Mouse (Mus musculus) leukemia stem cell, adult 10-12 weeks (primary cell): ENCODE data around the gene Six1. TPM values are rescaled to one million over a fixed set of nuclear protein-coding genes. Genes with fewer than 3 reads are reported as not detected.

Experiments used
- polyA plus RNA-seq: library from polyadenylated mRNA; stranded (reverse); fragments of >175 nt; gene quantifications from 2 replicates; pipeline ENCODE4 v1.2.3, GENCODE M21; 2012; ENCODE audit warnings: low replicate concordance

Gene Six1
- polyA plus RNA-seq, result not detected in 2 replicates

GRCm38 (mm10) chr12:73053668-73054241 is at the start of gene Six1:
Gene Six1, minus strand, starts transcription at chr12:73053887.

Other genes starting within 250 kb of the Six1 start
- not detected in 2 replicates for gene Six6, start 114.0 kb downstream of the Six1 start, polyA plus RNA-seq
- gene 4930447C04Rik, start 113.1 kb downstream of the Six1 start, polyA plus RNA-seq, result 0.11 TPM in 1 of 2 replicates, not detected in the other
- gene Six4, start 59.6 kb upstream of the Six1 start, polyA plus RNA-seq, result 0.05 TPM in 1 of 2 replicates, not detected in the other
- 0.77 and 0.99 TPM in 2 replicates for gene Mnat1, start 69.8 kb upstream of the Six1 start, polyA plus RNA-seq
- 0.86 and 4.7 TPM in 2 replicates for gene Trmt5, start 232.8 kb upstream of the Six1 start, polyA plus RNA-seq
- gene Slc38a6, start 232.9 kb upstream of the Six1 start, polyA plus RNA-seq, result 1.2 TPM in 1 of 2 replicates, not detected in the other